Mouse (Mus musculus): ENCODE data around the gene Itpr3. TPM values are rescaled to one million over a fixed set of nuclear protein-coding genes. Genes with fewer than 3 reads are reported as not detected.

The Itpr3 gene
- polyA plus RNA-seq, 1 experiment = 1.2 TPM

DNA sequence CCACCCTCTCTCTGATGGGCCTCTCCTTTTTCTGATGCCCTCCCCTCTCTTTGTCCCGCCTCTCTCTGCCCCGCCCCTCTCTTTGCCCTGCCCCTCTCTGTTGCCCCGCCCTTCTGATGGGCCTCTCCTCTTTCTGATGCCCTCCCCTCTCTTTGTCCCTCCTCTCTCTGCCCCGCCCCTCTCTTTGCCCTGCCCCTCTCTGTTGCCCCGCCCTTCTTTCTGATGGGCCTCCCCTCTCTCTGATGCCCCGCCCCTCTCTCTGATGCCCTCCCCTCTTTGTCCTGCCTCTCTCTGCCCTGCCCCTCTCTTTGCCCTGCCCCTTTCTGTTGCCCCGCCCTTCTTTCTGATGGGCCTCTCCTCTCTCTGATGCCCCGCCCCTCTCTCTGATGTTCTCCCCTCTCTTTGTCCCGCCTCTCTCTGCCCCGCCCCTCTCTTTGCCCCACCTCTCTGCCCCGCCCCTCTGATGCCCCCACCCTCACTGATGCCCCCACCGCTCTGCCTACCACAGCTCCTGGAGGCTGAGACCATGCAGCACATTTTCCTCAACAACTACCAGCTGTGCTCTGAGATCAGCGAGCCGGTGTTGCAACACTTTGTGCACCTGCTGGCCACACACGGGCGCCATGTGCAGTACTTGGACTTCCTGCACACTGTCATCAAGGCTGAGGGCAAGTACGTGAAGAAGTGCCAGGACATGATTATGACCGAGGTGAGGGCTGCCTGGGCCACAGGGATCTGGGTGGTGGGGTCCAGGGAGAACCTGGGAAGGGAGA lies 48.8 kb downstream of the Itpr3 start:
- H3K27ac ChIP-seq (replicated peaks; ENCODE audit: low read depth, low read length) = no peak overlapping the region
- H3K4me1 ChIP-seq (ENCODE audit: control insufficient read depth, insufficient read depth, insufficient read length, low read length) = no peaks in the 10 kb centered on the region
- H3K4me3 ChIP-seq (ENCODE audit: insufficient read depth, low read depth, low read length) = no peak overlapping the region

- no peak overlapping the region for H3K4me3 ChIP-seq (ENCODE audit: insufficient read depth, low read depth, low read length)
- no peaks in the 10 kb centered on the region for H3K4me1 ChIP-seq (ENCODE audit: control insufficient read depth, insufficient read depth, insufficient read length, low read length)
- no peak overlapping the region for H3K27ac ChIP-seq (replicated peaks; ENCODE audit: low read depth, low read length)
These were observed 49.6 kb downstream of the Itpr3 start for GRCm38 (mm10) chr17:27106745-27107144.

DNA sequence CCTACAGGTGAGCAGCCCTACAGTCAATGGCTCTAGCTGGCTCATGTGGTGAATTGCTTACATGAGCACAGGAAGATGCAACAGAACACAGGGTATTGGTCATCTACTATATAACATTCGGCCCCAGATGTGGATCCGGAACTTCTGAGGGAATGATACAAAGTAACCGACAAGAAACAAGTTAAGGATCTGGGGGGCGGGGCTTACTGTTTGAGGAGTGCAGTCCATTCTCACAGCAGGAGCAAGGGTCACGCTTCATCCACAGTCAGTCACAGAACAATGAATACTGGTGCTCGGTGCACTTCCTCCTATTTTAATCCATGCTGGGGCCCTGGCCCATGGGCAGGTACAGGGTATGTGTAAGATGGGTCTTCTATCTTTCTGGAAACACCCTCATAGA lies 50.8 kb downstream of the Itpr3 start:
- no peak overlapping the region for H3K27ac ChIP-seq (replicated peaks; ENCODE audit: low read depth, low read length)
- no peaks in the 10 kb centered on the region for H3K4me1 ChIP-seq (ENCODE audit: control insufficient read depth, insufficient read depth, insufficient read length, low read length)
- H3K4me3 ChIP-seq (ENCODE audit: insufficient read depth, low read depth, low read length) = no peak overlapping the region

DNA sequence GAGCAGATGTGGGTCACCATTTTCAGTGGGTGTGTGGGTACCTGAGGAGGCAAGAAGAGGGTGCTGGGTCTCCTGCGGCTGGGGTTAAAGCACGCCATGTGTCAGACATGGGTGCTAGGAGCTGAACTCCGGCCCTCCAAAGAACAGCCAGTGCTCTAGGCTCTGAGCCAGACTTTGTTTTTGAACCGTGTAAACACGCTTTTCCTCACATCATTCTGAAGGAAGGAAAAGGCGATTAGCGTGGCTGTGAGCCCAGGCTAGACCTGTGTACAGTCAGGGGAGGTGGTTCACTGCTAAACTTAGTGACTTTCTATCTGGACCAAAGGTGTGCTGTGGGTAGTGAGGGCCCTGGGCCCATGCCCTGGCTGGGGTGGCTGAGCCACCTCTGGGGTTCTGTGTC lies 53.0 kb downstream of the Itpr3 start:
- H3K27ac ChIP-seq (replicated peaks; ENCODE audit: low read depth, low read length) = no peak overlapping the region
- no peaks in the 10 kb centered on the region for H3K4me1 ChIP-seq (ENCODE audit: control insufficient read depth, insufficient read depth, insufficient read length, low read length)
- H3K4me3 ChIP-seq (ENCODE audit: insufficient read depth, low read depth, low read length) = no peak overlapping the region

DNA sequence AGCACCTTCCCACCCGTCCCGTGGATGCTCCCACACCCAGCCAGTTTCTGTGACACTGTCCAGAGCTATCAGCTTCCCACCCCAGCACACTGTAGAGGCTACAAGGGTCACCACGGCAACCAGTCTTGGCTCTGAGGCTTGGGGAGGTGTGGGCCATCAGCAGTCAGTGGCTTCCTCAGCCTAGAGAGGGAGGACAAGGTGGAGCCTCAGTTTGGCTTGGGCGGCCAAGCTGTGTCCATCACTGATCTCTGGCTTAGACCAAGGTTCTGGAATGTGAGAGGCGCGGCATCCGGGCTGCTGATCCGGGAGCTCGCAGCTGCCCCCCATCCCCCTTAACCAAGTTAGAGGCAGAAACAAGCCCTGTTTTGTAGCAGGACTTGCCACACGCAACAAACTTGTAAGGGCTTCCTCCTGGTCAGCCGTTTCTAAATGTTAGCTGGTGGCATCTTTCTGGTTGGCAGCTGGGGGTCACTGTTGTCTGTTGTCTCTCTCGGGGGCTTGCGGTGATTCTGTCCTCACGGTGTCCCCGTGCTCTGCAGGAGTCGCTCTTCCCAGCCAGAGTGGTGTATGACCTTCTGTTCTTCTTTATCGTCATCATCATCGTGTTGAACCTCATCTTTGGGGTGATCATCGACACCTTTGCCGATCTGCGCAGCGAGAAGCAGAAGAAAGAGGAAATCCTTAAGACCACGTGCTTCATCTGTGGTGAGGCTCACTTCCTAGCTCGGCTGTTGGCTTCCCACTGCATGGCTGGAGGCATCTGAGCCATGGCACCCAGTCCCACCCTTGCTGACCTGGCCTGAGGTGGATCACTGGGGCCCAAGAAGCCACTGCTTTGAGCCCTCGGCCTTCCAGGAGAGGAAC lies 61.8 kb downstream of the Itpr3 start:
- Histone ChIP-seq H3K4me3 (ENCODE audit: insufficient read depth, low read depth, low read length) (no peak overlapping the region), H3K27ac (replicated peaks; ENCODE audit: low read depth, low read length) (no peak overlapping the region), H3K4me1 (ENCODE audit: control insufficient read depth, insufficient read depth, insufficient read length, low read length) (no peaks in the 10 kb centered on the region)

GRCm38 (mm10) chr17:27119540-27119895 lies 62.4 kb downstream of the Itpr3 start:
- H3K27ac ChIP-seq (replicated peaks; ENCODE audit: low read depth, low read length) = no peak overlapping the region

GRCm38 (mm10) chr17:27119954-27120353 lies 62.9 kb downstream of the Itpr3 start:
- Histone ChIP-seq H3K4me1 (ENCODE audit: control insufficient read depth, insufficient read depth, insufficient read length, low read length) (no peaks in the 10 kb centered on the region), H3K27ac (replicated peaks; ENCODE audit: low read depth, low read length) (no peak overlapping the region), H3K4me3 (ENCODE audit: insufficient read depth, low read depth, low read length) (no peak overlapping the region)

More at GRCm38 (mm10) chr17:27119540-27119895, 62.4 kb downstream of the Itpr3 start:
- Histone ChIP-seq H3K4me3 (ENCODE audit: insufficient read depth, low read depth, low read length) (no peak overlapping the region), H3K4me1 (ENCODE audit: control insufficient read depth, insufficient read depth, insufficient read length, low read length) (no peaks in the 10 kb centered on the region)

- no peak overlapping the region for H3K27ac ChIP-seq (replicated peaks; ENCODE audit: low read depth, low read length)
- H3K4me3 ChIP-seq (ENCODE audit: insufficient read depth, low read depth, low read length) = no peak overlapping the region
- H3K4me1 ChIP-seq (ENCODE audit: control insufficient read depth, insufficient read depth, insufficient read length, low read length) = no peaks in the 10 kb centered on the region
These were observed 63.5 kb downstream of the Itpr3 start for GRCm38 (mm10) chr17:27120561-27121024.

DNA sequence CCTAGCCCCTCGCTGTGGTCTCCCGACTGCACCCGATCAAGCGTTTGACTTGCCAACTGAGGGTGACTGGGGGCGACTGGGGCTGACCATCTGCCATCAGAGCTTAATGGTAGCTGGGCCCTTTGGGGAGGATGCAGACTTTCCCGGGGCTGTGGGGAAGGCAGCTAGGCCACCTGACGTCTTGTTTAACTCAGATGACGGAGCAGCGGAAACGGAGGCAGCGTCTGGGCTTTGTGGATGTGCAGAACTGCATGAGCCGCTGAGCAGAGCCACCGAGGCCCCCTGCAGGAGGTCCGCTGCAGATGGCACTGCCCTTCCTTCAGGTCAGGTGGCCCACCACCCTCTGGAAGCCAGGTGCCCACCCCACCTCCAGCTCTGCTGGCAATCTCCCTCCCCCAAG lies 64.2 kb downstream of the Itpr3 start:
- no peaks in the 10 kb centered on the region for H3K4me1 ChIP-seq (ENCODE audit: control insufficient read depth, insufficient read depth, insufficient read length, low read length)
- H3K4me3 ChIP-seq (ENCODE audit: insufficient read depth, low read depth, low read length) = no peak overlapping the region
- H3K27ac ChIP-seq (replicated peaks; ENCODE audit: low read depth, low read length) = no peak overlapping the region

DNA sequence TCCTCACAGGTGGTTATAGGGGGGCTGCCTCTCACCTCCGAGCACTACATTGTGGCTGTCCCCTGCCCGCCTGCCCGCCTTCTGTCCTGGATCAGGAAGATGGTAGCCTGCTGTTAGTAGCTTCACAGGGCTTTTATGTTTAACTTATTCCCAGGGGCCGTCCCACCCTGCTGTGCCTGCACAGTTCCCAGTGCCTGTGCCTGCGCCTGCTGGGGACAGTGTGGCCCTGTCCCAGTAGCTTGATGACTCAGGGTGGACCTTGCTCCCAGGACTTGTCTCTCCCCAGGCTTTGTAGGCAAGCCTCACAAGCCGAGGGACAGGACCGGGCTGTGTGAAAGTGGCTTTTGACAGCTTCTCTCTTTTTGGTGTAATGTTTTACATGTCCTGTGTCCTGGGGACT lies 64.7 kb downstream of the Itpr3 start:
- Histone ChIP-seq H3K27ac (replicated peaks; ENCODE audit: low read depth, low read length) (no peak overlapping the region), H3K4me3 (ENCODE audit: insufficient read depth, low read depth, low read length) (no peak overlapping the region), H3K4me1 (ENCODE audit: control insufficient read depth, insufficient read depth, insufficient read length, low read length) (no peaks in the 10 kb centered on the region)

GRCm38 (mm10) chr17:27122701-27123100 lies 65.6 kb downstream of the Itpr3 start:
- Histone ChIP-seq H3K27ac (replicated peaks; ENCODE audit: low read depth, low read length) (no peak overlapping the region), H3K4me3 (ENCODE audit: insufficient read depth, low read depth, low read length) (no peak overlapping the region), H3K4me1 (ENCODE audit: control insufficient read depth, insufficient read depth, insufficient read length, low read length) (no peaks in the 10 kb centered on the region)

GRCm38 (mm10) chr17:27123103-27123502 lies 66.0 kb downstream of the Itpr3 start:
- no peaks in the 10 kb centered on the region for H3K4me1 ChIP-seq (ENCODE audit: control insufficient read depth, insufficient read depth, insufficient read length, low read length)
- H3K27ac ChIP-seq (replicated peaks; ENCODE audit: low read depth, low read length) = no peak overlapping the region
- H3K4me3 ChIP-seq (ENCODE audit: insufficient read depth, low read depth, low read length) = no peak overlapping the region

- Histone ChIP-seq H3K27ac (replicated peaks; ENCODE audit: low read depth, low read length) (peak overlapping the region; percentile 55; the same call in 1 of the 2 replicates), H3K4me3 (ENCODE audit: insufficient read depth, low read depth, low read length) (no peak overlapping the region), H3K4me1 (ENCODE audit: control insufficient read depth, insufficient read depth, insufficient read length, low read length) (no peaks in the 10 kb centered on the region)
These were observed 66.8 kb downstream of the Itpr3 start for GRCm38 (mm10) chr17:27123813-27124375.

- no peak overlapping the region for H3K4me3 ChIP-seq (ENCODE audit: insufficient read depth, low read depth, low read length)
- peak overlapping the region; percentile 41; the same call in 1 of the 2 replicates for H3K27ac ChIP-seq (replicated peaks; ENCODE audit: low read depth, low read length)
- H3K4me1 ChIP-seq (ENCODE audit: control insufficient read depth, insufficient read depth, insufficient read length, low read length) = no peaks in the 10 kb centered on the region; the same call in 1 of the 2 replicates
These were observed 68.1 kb downstream of the Itpr3 start for GRCm38 (mm10) chr17:27125185-27125584.

DNA sequence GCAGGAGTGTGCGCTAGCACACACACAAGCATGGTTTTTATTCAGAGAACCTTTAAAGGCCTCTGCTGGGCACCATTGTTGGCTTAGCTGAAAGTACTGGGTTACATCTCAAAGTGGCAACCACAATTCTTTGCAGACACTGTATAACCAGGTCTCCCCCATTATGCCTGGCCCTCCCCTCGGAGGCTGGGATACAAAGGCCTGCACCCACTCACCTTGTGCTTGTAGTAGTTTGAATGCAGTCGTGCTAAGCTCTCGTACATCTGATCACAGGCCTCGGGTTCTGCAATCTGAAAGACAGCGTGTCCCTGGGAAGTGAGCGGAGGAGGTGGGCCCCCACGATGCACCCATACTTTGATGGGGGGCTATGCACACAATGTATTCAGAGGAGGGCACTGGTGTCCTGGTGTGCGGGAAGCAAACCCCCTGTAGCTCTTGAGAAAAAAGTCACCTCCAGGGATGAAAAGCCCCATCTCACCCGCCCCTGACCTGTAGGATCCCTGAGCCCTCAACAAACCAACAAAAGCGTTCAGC lies 68.6 kb downstream of the Itpr3 start:
- Histone ChIP-seq H3K27ac (replicated peaks; ENCODE audit: low read depth, low read length) (no peak overlapping the region), H3K4me1 (ENCODE audit: control insufficient read depth, insufficient read depth, insufficient read length, low read length) (no peaks in the 10 kb centered on the region; the same call in 1 of the 2 replicates), H3K4me3 (ENCODE audit: insufficient read depth, low read depth, low read length) (no peak overlapping the region)
